ENCODE assay signal across 10 mouse cellular contexts in the genomic region with DNA sequence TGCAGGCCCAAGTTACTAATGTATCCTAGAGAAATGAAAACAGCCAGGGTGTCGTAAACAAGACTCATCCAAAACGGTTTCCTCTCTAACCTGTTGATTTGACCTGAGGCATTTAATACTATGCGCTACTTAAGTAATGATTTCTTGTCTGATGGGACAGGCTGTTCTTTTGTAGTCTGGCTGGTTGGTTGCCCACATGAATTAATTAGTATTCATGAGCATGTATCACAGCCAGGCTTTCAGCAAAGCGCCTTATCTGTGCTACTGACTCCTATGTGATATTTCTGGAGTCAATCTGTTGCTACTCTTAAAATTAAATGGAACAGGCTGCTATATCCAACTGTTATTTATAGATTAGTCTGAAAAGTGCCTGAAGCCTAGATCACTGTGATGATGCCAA.
A peak's percentile ranks its signal among the peaks of the same experiment; 100 is the strongest.
DNase-seq lines count a peak whose midpoint lies in the region; ATAC-seq and TF ChIP-seq lines count a peak whose summit lies in the region.
"Had no signal": no experiment of that assay in that cellular context is flagged by ENCODE, and none has a peak within 500 bp of the region (broad histone marks: within the 10 kb centered on the region; RNA-seq: fewer than 3 reads in every experiment).

No protein-coding gene starts in this region.

- H3K4me1 ChIP-seq in heart, adult 2 months (ENCODE audit: control insufficient read depth, insufficient read depth, low read length), result peaks cover 4% of the 10 kb centered on the region
- H3K4me1 ChIP-seq in hindbrain, embryonic 12.5 days, result peaks cover 12% of the 10 kb centered on the region
- H3K4me1 ChIP-seq in midbrain, embryonic 14.5 days (ENCODE audit: control insufficient read depth, insufficient read depth, low read length), result peaks cover 10% of the 10 kb centered on the region; the same call in 1 of the 2 replicates
- H3K4me1 ChIP-seq: embryonic facial prominence, embryonic 15.5 days had no signal

- peak; percentile 67 for ATAC-seq in hindbrain, embryonic 12.5 days (ENCODE audit: low FRiP score)
- ATAC-seq in midbrain, embryonic 14.5 days (ENCODE audit: low FRiP score, low TSS enrichment), result 0 out of 2 replicates have a peak, but pooled peaks have one; percentile 58

- no peak for DNase-seq in heart, adult 2 months
- DNase-seq in heart, postnatal 14 days, result no peak
- DNase-seq in brain, embryonic 18.5 days (ENCODE audit: low read depth, low spot score), result peak; percentile 57
- DNase-seq in midbrain, embryonic 14.5 days, result peak; percentile 65
- DNase-seq in thymus, postnatal 0 days (ENCODE audit: low spot score), result no peak
- DNase-seq in adrenal gland, adult 18-20 months (ENCODE audit: low spot score in 2 of 2), result no peak
- DNase-seq in adrenal gland, postnatal 25 days, result no peak
- DNase-seq: kidney, adult 9 months had no signal

- WGBS in heart, adult 2 months, result 52% methylated on average over 4 of the region's 4 CpGs
- WGBS in hindbrain, embryonic 12.5 days, result 44% methylated on average over 4 of the region's 4 CpGs
- WGBS in midbrain, embryonic 14.5 days, result 30% methylated on average over 4 of the region's 4 CpGs

- intact Hi-C loops in heart, adult 2 months (cut with DNase I), result loop anchor here (10.0 kb wide), 1 partner anchor 250 kb away; no protein-coding TSS in a partner anchor
- intact Hi-C loops in heart, postnatal 14 days (cut with DNase I), result no loop called here

- H3K79me2 ChIP-seq in heart, adult 2 months (replicated peaks; ENCODE audit: control insufficient read depth, insufficient read depth, low read length), result no peaks in the 10 kb centered on the region

- no peak overlapping the region for H3K4me2 ChIP-seq in hindbrain, embryonic 12.5 days (replicated peaks)
- H3K4me2 ChIP-seq in midbrain, embryonic 14.5 days (ENCODE audit: low read length), result no peak overlapping the region
- H3K4me2 ChIP-seq: embryonic facial prominence, embryonic 15.5 days had no signal

- TF ChIP-seq EP300 in heart, adult 2 months (IDR thresholded peaks at IDR 0.05; ENCODE audit: insufficient read depth, low read depth, low read length), result no peak

- H3K27ac ChIP-seq in heart, adult 2 months, result peak overlapping the region; percentile 71
- H3K27ac ChIP-seq in hindbrain, embryonic 12.5 days, result peak overlapping the region; percentile 37
- no peak overlapping the region for H3K27ac ChIP-seq in midbrain, embryonic 14.5 days (replicated peaks; ENCODE audit: low read depth, low read length)
- H3K27ac ChIP-seq: embryonic facial prominence, embryonic 15.5 days had no signal

- no peak for TF ChIP-seq POLR2A in heart, adult 2 months (IDR thresholded peaks at IDR 0.05; ENCODE audit: insufficient read depth, low read depth, low read length)

- H3K9ac ChIP-seq in heart, adult 2 months (ENCODE audit: low read depth, low read length), result no peak overlapping the region
- no peak overlapping the region for H3K9ac ChIP-seq in hindbrain, embryonic 12.5 days
- H3K9ac ChIP-seq in midbrain, embryonic 14.5 days (replicated peaks; ENCODE audit: low read length), result no peak overlapping the region
- H3K9ac ChIP-seq: embryonic facial prominence, embryonic 15.5 days had no signal

- no peaks in the 10 kb centered on the region for H3K27me3 ChIP-seq in heart, adult 2 months (ENCODE audit: control insufficient read depth, insufficient read depth, low read length)
- no peaks in the 10 kb centered on the region for H3K27me3 ChIP-seq in hindbrain, embryonic 12.5 days
- no peaks in the 10 kb centered on the region for H3K27me3 ChIP-seq in midbrain, embryonic 14.5 days (ENCODE audit: control insufficient read depth, insufficient read depth, low read length)
- H3K27me3 ChIP-seq: embryonic facial prominence, embryonic 15.5 days had no signal

- TF ChIP-seq CTCF in heart, adult 2 months (IDR thresholded peaks at IDR 0.05), result no peak

- H3K4me3 ChIP-seq in heart, adult 2 months, result no peak overlapping the region
- H3K4me3 ChIP-seq in hindbrain, embryonic 12.5 days, result no peak overlapping the region
- H3K4me3 ChIP-seq in midbrain, embryonic 14.5 days (replicated peaks; ENCODE audit: low read depth, low read length), result no peak overlapping the region
- H3K4me3 ChIP-seq: embryonic facial prominence, embryonic 15.5 days had no signal

- H3K9me3 ChIP-seq in hindbrain, embryonic 12.5 days (replicated peaks), result no peaks in the 10 kb centered on the region
- no peaks in the 10 kb centered on the region for H3K9me3 ChIP-seq in midbrain, embryonic 14.5 days (ENCODE audit: control insufficient read depth, low read length)
- H3K9me3 ChIP-seq: embryonic facial prominence, embryonic 15.5 days had no signal

- peaks cover 13% of the 10 kb centered on the region for H3K36me3 ChIP-seq in heart, adult 2 months (ENCODE audit: control insufficient read depth, insufficient read depth, low read length)
- peaks cover 30% of the 10 kb centered on the region for H3K36me3 ChIP-seq in hindbrain, embryonic 12.5 days
- peaks cover 28% of the 10 kb centered on the region for H3K36me3 ChIP-seq in midbrain, embryonic 14.5 days (ENCODE audit: control insufficient read depth, insufficient read depth, low read length)

Comparison
In these comparisons a context has a peak if more than half of its experiments do, and no peak if none do; other contexts are left out.
1. DNase-seq: peak in brain, embryonic 18.5 days (single experiment) and midbrain, embryonic 14.5 days (single experiment); none in heart, adult 2 months (0 of 2), heart, postnatal 14 days (0 of 2), thymus, postnatal 0 days (single experiment), adrenal gland, adult 18-20 months (0 of 2) and adrenal gland, postnatal 25 days (single experiment).